Mouse (Mus musculus) stomach, embryonic 16.5 days (tissue): Measurements from ENCODE around the gene Grem1. TPM values are rescaled to one million over a fixed set of nuclear protein-coding genes. Genes with fewer than 3 reads are reported as not detected.
A peak's percentile ranks its signal among the peaks of the same experiment; 100 is the strongest.

Source experiments
- ATAC-seq: fragments of 200-750 bp; cut with Nextera tagmentation; 2 replicates; pipeline ENCODE4 v1.8.0; 2017; ENCODE audit warnings: moderate number of reproducible peaks, moderate TSS enrichment; ENCODE audit not compliant: insufficient read depth, low FRiP score
- H3K27ac ChIP-seq: fragments of 300-500 bp; sonication (generic); 2 replicates; pipeline ENCODE4 v1.5.1; 2014; ENCODE audit warnings: low read length
- H3K27me3 ChIP-seq: fragments of 300-500 bp; sonication (generic); 2 replicates; pipeline ENCODE4 v1.6.1; 2014; ENCODE audit warnings: low read length, control low read depth, mixed read lengths; ENCODE audit not compliant: control insufficient read depth, insufficient read depth
- H3K36me3 ChIP-seq: fragments of 300-500 bp; sonication (generic); 2 replicates; pipeline ENCODE4 v1.6.1; 2014; ENCODE audit warnings: low read length; ENCODE audit not compliant: control insufficient read depth, insufficient read depth
- H3K4me1 ChIP-seq: fragments of 300-500 bp; sonication (generic); 2 replicates; pipeline ENCODE4 v1.6.1; 2014; ENCODE audit warnings: low read length, control low read depth, mixed read lengths; ENCODE audit not compliant: control insufficient read depth, insufficient read depth
- H3K4me2 ChIP-seq: fragments of 300-500 bp; sonication (generic); 2 replicates; pipeline ENCODE4 v1.6.1; 2014; ENCODE audit warnings: low read depth, low read length, mixed read lengths
- H3K4me3 ChIP-seq: fragments of 300-500 bp; sonication (generic); replicated peaks from 2 replicates; pipeline ENCODE4 v1.5.1; 2014; ENCODE audit warnings: mild to moderate bottlenecking, low read length
- H3K9ac ChIP-seq: fragments of 300-500 bp; sonication (generic); 2 replicates; pipeline ENCODE4 v1.6.1; 2014; ENCODE audit warnings: low read length
- H3K9me3 ChIP-seq: fragments of 300-500 bp; sonication (generic); replicated peaks from 2 replicates; pipeline ENCODE4 v1.6.1; 2016; ENCODE audit warnings: low read length, control low read depth; ENCODE audit not compliant: control insufficient read depth
- WGBS: fragments of 180-500 bp; shearing (Covaris S2); extraction: QIAGEN DNeasy Blood & Tissue Kit; methylation state at CpG from one replicate; pipeline ENCODE4 v1.1.7; 2014; 5-methylcytosine and 5-hydroxymethylcytosine counted together
- polyA plus RNA-seq: library from polyadenylated mRNA; unstranded; fragments of >200 nt; fragmentation: Nextera tagmentation; extraction: Ambion mirVana; gene quantifications from 2 replicates; pipeline ENCODE4 v1.2.1, GENCODE M21; 2015

Gene Grem1
- 2.5 and 2.8 TPM in 2 replicates for polyA plus RNA-seq

DNA sequence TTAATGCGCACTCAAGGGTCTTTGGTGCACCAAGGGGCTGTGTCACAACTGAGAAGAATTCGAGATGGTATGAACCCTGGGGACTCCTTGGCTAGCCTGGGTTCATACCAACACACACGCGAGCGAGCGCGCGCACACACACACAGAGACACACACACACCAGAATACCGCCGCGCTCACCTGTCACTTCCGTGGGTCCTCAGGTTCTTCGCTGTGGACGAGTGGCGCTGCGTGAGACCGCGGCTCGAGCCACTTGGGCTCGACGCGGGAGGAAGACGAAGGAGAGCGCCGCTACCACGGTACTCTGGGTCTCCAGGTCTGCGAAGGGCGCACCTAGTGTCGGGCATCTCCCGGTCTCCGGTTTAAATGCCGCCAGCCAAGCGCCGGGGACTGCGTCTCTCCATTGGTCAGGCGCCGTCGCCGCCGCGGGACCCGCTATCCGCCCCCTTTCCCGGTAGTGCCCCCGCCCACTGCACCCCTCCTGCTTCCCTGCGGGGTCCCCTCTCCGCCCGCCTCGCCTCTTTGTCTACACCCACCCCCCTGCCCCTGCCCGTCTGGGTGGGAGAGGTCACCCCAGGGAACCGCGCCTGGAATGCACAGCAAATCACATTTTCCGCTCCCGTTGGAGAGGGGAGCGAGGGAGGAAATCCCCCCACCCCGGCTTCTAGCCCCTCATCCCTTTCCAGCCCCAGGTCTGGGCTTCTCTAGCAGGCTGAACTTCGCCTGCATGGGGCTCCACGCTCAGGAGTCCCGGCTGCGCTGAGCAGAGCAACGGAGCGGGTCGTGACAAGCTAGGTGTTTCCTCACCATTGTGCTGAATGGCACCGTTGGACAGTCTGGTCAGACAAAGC lies at the start of gene Grem1:
Gene Grem1 (minus strand): TSS at position 336 of the 851 bp plus-strand sequence.
- Histone ChIP-seq H3K27ac (no peak within 1 kb of the TSS), H3K9ac (peak within 1 kb of the TSS; percentile 56), H3K4me2 (peak within 1 kb of the TSS; percentile 63), H3K4me3 (peak within 1 kb of the TSS; percentile 51), H3K9me3 (no peaks in the 10 kb centered on the region), H3K4me1 (peaks cover 9% of the 10 kb centered on the region; the same call in 1 of the 2 replicates), H3K27me3 (peaks cover 31% of the 10 kb centered on the region), H3K36me3 (no peaks in the 10 kb centered on the region)
- ATAC-seq: peak; percentile 34
- WGBS: under 1% methylated on average over 64 of the region's 64 CpGs

DNA sequence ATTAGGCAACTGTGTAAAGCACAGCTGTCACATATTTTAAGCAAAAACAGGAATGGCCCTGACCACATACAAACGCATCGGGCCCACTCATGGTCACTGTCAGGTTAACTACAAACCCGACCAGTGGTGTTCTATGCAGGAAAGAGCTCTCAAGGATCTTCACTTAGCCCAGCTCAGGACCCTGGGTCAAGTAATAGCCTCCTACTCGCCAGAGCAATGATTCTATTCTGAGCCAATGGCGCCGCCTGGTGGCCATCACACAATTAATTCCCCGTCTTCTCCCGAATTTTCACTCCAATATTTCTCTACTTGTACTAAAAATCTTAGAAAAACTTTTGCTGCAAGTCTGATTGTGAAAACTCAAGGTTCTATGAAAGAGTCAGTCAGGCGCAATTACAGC lies 49.2 kb upstream of the Grem1 start:
- ATAC-seq: no peak
- 21% methylated on average over 9 of the region's 9 CpGs for WGBS

DNA sequence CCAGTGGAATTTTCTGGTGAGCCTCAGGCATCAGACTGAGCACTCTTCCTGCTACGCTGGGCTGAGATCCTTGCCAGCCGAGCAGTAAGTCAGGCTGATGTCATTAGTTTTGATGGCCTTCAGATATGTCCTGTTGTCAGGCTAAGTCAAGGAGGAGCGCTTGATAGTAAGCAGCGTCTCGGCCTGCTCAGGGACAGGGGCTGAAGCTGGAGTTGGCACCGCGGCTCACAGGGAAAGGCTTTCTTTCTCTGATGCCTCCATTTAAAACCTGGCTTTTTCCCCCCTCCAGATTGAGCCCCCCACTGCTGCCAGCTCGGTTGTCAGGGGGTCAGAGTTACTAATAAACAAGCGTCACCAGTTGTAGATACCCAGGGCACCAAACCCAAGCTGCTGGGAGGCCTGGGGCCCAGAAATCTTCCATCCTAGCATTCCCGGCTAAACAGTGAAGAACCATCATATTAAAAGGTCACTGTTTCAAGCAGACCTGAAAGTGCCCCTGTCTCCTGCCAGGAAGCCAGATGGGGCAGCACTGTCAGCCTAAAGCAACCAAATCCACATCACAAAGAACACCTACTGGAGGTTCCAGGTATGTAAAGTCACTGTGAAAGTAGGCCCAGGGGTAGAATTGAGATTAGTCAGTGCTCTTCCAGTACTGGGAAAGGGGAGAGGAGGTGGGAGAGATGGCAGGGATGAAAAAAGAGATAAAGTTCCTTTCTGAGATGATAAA lies 48.6 kb upstream of the Grem1 start:
- Histone ChIP-seq H3K9ac (no peak overlapping the region), H3K4me1 (no peaks in the 10 kb centered on the region), H3K36me3 (no peaks in the 10 kb centered on the region), H3K27ac (no peak overlapping the region), H3K4me2 (no peak overlapping the region), H3K27me3 (no peaks in the 10 kb centered on the region), H3K4me3 (no peak overlapping the region), H3K9me3 (no peaks in the 10 kb centered on the region)
- WGBS: 70% methylated on average over 10 of the region's 10 CpGs
- ATAC-seq: no peak

More for the DNA sequence above, 49.2 kb upstream of the Grem1 start:
- H3K36me3 ChIP-seq: no peaks in the 10 kb centered on the region
- no peak overlapping the region for H3K4me2 ChIP-seq
- H3K9me3 ChIP-seq: no peaks in the 10 kb centered on the region
- no peaks in the 10 kb centered on the region for H3K4me1 ChIP-seq
- no peak overlapping the region for H3K4me3 ChIP-seq
- no peak overlapping the region for H3K9ac ChIP-seq
- no peak overlapping the region for H3K27ac ChIP-seq
- H3K27me3 ChIP-seq: no peaks in the 10 kb centered on the region

DNA sequence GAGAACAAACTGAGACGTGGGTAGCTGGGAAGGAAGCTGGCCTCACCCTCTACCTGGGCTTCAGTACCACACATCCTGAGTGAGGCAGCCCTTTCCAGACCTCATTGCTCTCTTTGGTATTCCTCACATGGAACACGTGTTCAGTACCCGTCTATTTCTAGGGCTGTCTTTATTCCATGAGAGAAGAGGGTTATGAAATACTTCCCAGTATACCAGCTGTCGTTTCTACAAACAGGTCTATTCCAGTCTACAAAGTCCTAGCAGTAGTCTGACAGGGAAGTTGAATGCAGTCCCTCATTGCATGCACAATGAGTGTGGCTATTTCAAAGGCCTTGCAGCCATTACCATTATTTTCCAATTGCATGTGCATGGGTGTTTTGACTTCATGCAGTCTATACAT lies 47.3 kb upstream of the Grem1 start:
- Histone ChIP-seq H3K9ac (no peak overlapping the region), H3K4me2 (no peak overlapping the region), H3K27ac (no peak overlapping the region), H3K9me3 (no peaks in the 10 kb centered on the region), H3K4me3 (no peak overlapping the region), H3K4me1 (no peaks in the 10 kb centered on the region), H3K27me3 (no peaks in the 10 kb centered on the region), H3K36me3 (no peaks in the 10 kb centered on the region)
- WGBS: 77% methylated on average over 4 of the region's 4 CpGs
- ATAC-seq: no peak

- H3K27ac ChIP-seq: no peak overlapping the region
- no peaks in the 10 kb centered on the region for H3K9me3 ChIP-seq
- no peak overlapping the region for H3K9ac ChIP-seq
- 32% methylated on average over 1 of the region's 1 CpGs for WGBS
- no peaks in the 10 kb centered on the region for H3K27me3 ChIP-seq
- ATAC-seq: no peak
- no peaks in the 10 kb centered on the region for H3K4me1 ChIP-seq
- no peak overlapping the region for H3K4me2 ChIP-seq
- no peaks in the 10 kb centered on the region for H3K36me3 ChIP-seq
- no peak overlapping the region for H3K4me3 ChIP-seq
These were observed 45.3 kb upstream of the Grem1 start for GRCm38 (mm10) chr2:113803753-113804152.

DNA sequence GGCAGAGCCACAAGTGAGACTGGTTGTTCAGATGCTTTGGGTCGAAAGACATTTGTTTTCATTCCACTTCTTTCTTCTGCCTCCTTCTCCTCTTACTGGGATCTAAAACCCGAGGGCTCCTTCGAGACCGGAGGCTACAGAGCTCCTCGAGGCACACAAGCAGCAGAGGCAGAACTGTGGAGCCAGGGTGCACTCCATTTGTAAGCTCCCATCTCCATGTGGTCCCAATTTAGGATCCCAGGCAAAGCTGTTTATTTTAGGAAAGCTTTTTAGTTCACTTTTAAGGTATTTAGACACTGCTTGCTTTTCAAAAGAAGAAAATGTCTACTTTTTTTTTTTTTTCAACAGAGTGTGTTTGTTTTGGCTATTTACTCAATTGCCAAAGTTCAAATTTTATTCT lies 42.4 kb upstream of the Grem1 start:
- H3K36me3 ChIP-seq: no peaks in the 10 kb centered on the region
- no peak overlapping the region for H3K4me2 ChIP-seq
- H3K27ac ChIP-seq: no peak overlapping the region
- no peak for ATAC-seq
- WGBS: 70% methylated on average over 5 of the region's 5 CpGs
- H3K27me3 ChIP-seq: no peaks in the 10 kb centered on the region
- H3K9ac ChIP-seq: no peak overlapping the region
- H3K4me3 ChIP-seq: no peak overlapping the region
- H3K4me1 ChIP-seq: no peaks in the 10 kb centered on the region
- no peaks in the 10 kb centered on the region for H3K9me3 ChIP-seq

GRCm38 (mm10) chr2:113798605-113799004 lies 40.2 kb upstream of the Grem1 start:
- Histone ChIP-seq H3K4me3 (no peak overlapping the region), H3K9ac (no peak overlapping the region), H3K9me3 (no peaks in the 10 kb centered on the region), H3K4me2 (no peak overlapping the region), H3K27ac (no peak overlapping the region), H3K27me3 (no peaks in the 10 kb centered on the region), H3K36me3 (no peaks in the 10 kb centered on the region), H3K4me1 (no peaks in the 10 kb centered on the region)
- WGBS: 72% methylated on average over 13 of the region's 13 CpGs
- no peak for ATAC-seq

- 69% methylated on average over 4 of the region's 4 CpGs for WGBS
- Histone ChIP-seq H3K36me3 (no peaks in the 10 kb centered on the region), H3K27me3 (no peaks in the 10 kb centered on the region), H3K4me1 (no peaks in the 10 kb centered on the region), H3K9me3 (no peaks in the 10 kb centered on the region), H3K9ac (no peak overlapping the region), H3K4me3 (no peak overlapping the region), H3K4me2 (no peak overlapping the region), H3K27ac (no peak overlapping the region)
- no peak for ATAC-seq
These were observed 36.7 kb upstream of the Grem1 start for GRCm38 (mm10) chr2:113795186-113795585.

GRCm38 (mm10) chr2:113793521-113793920 lies 35.1 kb upstream of the Grem1 start:
- ATAC-seq: no peak
- Histone ChIP-seq H3K4me1 (no peaks in the 10 kb centered on the region), H3K4me2 (no peak overlapping the region), H3K9me3 (no peaks in the 10 kb centered on the region), H3K36me3 (no peaks in the 10 kb centered on the region), H3K4me3 (no peak overlapping the region), H3K27ac (no peak overlapping the region), H3K27me3 (no peaks in the 10 kb centered on the region), H3K9ac (no peak overlapping the region)
- 84% methylated on average over 3 of the region's 3 CpGs for WGBS
